Mouse (Mus musculus): ENCODE results near the gene Nhs. TPM values are rescaled to one million over a fixed set of nuclear protein-coding genes. Genes with fewer than 3 reads are reported as not detected.

The Nhs gene
- polyA plus RNA-seq (2014; fragmentation: Nextera tagmentation; extraction: Ambion mirVana) = 3.1 and 4.1 TPM in 2 replicates

GRCm38 (mm10) chrX:162159637-162160611 is at the start of gene Nhs:
TSS of gene Nhs (minus strand) at chrX:162159730.
- no peaks in the 10 kb centered on the region for H3K36me3 ChIP-seq (ENCODE audit: control insufficient read depth, insufficient read depth, low read length)
- peak within 1 kb of the TSS; percentile 49 for H3K4me3 ChIP-seq (ENCODE audit: low read depth, low read length)
- no peaks in the 10 kb centered on the region for H3K4me1 ChIP-seq (ENCODE audit: control insufficient read depth, insufficient read depth, low read length)
- no peaks in the 10 kb centered on the region for H3K9me3 ChIP-seq (ENCODE audit: control insufficient read depth, low read length)
- ATAC-seq (ENCODE audit: insufficient number of reproducible peaks, low FRiP score, low TSS enrichment, low read depth) (peak; percentile 91), DNase-seq (ENCODE audit: low spot score) (peak; percentile 79)
- H3K27ac ChIP-seq (replicated peaks; ENCODE audit: low read depth, low read length) = no peak within 1 kb of the TSS
- peaks cover 27% of the 10 kb centered on the region for H3K27me3 ChIP-seq (ENCODE audit: control insufficient read depth, insufficient read depth, low read length)
- 20% methylated on average over 55 of the region's 61 CpGs for WGBS
- H3K9ac ChIP-seq (ENCODE audit: low read length) = peak within 1 kb of the TSS; percentile 53
- peak within 1 kb of the TSS; percentile 69 for H3K4me2 ChIP-seq (ENCODE audit: low read depth, severe bottlenecking)

- Histone ChIP-seq H3K36me3 (ENCODE audit: control insufficient read depth, insufficient read depth, low read length) (no peaks in the 10 kb centered on the region), H3K4me1 (ENCODE audit: control insufficient read depth, insufficient read depth, low read length) (no peaks in the 10 kb centered on the region), H3K4me2 (ENCODE audit: low read depth, severe bottlenecking) (no peak overlapping the region), H3K9ac (ENCODE audit: low read length) (no peak overlapping the region), H3K27me3 (ENCODE audit: control insufficient read depth, insufficient read depth, low read length) (0 out of 2 replicates have a peak, but pooled peaks cover 4% of the 10 kb centered on the region), H3K9me3 (ENCODE audit: control insufficient read depth, low read length) (no peaks in the 10 kb centered on the region), H3K27ac (replicated peaks; ENCODE audit: low read depth, low read length) (no peak overlapping the region), H3K4me3 (ENCODE audit: low read depth, low read length) (no peak overlapping the region)
- 90% methylated on average over 2 of the region's 2 CpGs for WGBS
- DNase-seq (ENCODE audit: low spot score) (no peak), ATAC-seq (ENCODE audit: insufficient number of reproducible peaks, low FRiP score, low TSS enrichment, low read depth) (no peak)
Observed at GRCm38 (mm10) chrX:162206350-162206884, 46.9 kb upstream of the Nhs start.

DNA sequence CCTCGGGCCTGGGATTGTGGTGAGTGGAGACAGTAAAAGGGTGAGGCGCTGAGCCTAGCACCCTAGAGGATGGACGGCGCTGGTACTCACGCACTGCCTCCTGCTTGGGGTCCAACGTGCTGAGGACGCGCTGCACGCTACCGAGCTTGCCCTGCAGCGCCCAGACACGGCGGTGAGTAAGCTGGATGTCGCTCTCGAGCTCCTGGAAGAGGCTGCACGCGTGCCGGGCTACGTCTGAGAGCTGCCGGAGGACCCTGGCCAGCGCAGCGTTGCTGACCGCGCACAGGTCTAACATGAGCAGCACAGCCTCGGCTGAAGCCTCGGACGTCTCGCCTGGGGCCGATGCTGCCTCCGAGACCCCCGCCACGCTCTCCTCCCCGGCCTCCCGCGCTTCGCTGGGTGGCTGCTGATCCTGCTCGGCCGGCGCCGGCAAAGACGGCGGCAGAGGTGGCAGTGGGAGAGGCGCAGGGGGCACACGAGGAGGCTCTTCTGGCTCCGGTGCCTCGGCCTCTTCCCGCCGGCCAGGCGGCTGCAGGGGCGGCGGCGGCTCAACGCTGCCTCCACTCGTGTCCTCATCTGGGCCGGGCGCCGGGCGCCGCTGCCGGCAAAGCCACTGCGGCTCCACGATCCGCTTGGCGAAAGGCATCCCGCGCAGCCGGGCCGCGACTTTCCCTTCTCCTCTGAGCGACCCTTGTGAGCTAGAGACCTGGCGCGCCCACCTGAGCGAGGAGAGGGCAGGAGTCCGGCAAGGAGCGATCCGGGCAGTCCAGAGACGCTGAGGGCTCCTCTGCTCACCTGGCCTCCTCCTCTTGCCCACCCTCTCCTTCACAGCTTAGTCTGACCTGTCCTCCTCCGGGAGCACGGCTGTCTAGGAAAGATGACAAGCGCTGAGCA is 540 bp downstream of the Nhs start:
- no peak overlapping the region for H3K27ac ChIP-seq (replicated peaks; ENCODE audit: low read depth, low read length)
- peaks cover 27% of the 10 kb centered on the region for H3K27me3 ChIP-seq (ENCODE audit: control insufficient read depth, insufficient read depth, low read length)
- no peaks in the 10 kb centered on the region for H3K36me3 ChIP-seq (ENCODE audit: control insufficient read depth, insufficient read depth, low read length)
- H3K9ac ChIP-seq (ENCODE audit: low read length) = peak overlapping the region; percentile 53
- H3K4me3 ChIP-seq (ENCODE audit: low read depth, low read length) = peak overlapping the region; percentile 49
- peak; percentile 63 for ATAC-seq (ENCODE audit: insufficient number of reproducible peaks, low FRiP score, low TSS enrichment, low read depth)
- peak; percentile 56 for DNase-seq (ENCODE audit: low spot score)
- H3K4me2 ChIP-seq (ENCODE audit: low read depth, severe bottlenecking) = peak overlapping the region; percentile 69
- H3K4me1 ChIP-seq (ENCODE audit: control insufficient read depth, insufficient read depth, low read length) = no peaks in the 10 kb centered on the region
- H3K9me3 ChIP-seq (ENCODE audit: control insufficient read depth, low read length) = no peaks in the 10 kb centered on the region
- 18% methylated on average over 44 of the region's 80 CpGs for WGBS

- peak; percentile 23 for DNase-seq (ENCODE audit: low spot score)
- no peaks in the 10 kb centered on the region for H3K9me3 ChIP-seq (ENCODE audit: control insufficient read depth, low read length)
- peak overlapping the region; percentile 49 for H3K4me3 ChIP-seq (ENCODE audit: low read depth, low read length)
- H3K27ac ChIP-seq (replicated peaks; ENCODE audit: low read depth, low read length) = no peak overlapping the region
- peaks cover 27% of the 10 kb centered on the region for H3K27me3 ChIP-seq (ENCODE audit: control insufficient read depth, insufficient read depth, low read length)
- 51% methylated on average over 5 of the region's 5 CpGs for WGBS
- no peak for ATAC-seq (ENCODE audit: insufficient number of reproducible peaks, low FRiP score, low TSS enrichment, low read depth)
- H3K4me2 ChIP-seq (ENCODE audit: low read depth, severe bottlenecking) = peak overlapping the region; percentile 69
- H3K9ac ChIP-seq (ENCODE audit: low read length) = peak overlapping the region; percentile 53; the same call in 1 of the 2 replicates
- no peaks in the 10 kb centered on the region for H3K4me1 ChIP-seq (ENCODE audit: control insufficient read depth, insufficient read depth, low read length)
- H3K36me3 ChIP-seq (ENCODE audit: control insufficient read depth, insufficient read depth, low read length) = no peaks in the 10 kb centered on the region
Observed at GRCm38 (mm10) chrX:162158142-162158541, 1.4 kb downstream of the Nhs start.

DNA sequence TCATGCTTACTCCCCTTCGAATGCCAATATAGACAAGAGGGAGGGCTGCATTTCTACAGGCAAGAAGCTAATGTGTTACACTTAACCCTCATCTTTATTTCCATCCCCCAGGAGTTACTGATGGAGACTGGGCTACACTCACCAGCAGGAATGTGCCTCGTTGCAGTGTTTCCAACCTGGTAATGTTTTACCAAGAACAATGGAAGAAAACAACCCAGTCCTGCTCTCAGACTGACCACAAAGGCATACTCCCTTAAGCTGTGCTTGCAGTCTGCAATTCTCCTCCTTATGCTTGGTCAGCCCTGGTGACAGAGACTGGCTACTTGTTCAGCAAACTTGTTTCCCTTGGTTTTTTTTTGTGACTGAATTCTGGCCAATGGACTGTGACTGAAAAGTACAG is 21.7 kb downstream of the Nhs start:
- ATAC-seq (ENCODE audit: insufficient number of reproducible peaks, low FRiP score, low TSS enrichment, low read depth) (no peak), DNase-seq (ENCODE audit: low spot score) (no peak)
- Histone ChIP-seq H3K4me2 (ENCODE audit: low read depth, severe bottlenecking) (no peak overlapping the region), H3K27ac (replicated peaks; ENCODE audit: low read depth, low read length) (no peak overlapping the region), H3K27me3 (ENCODE audit: control insufficient read depth, insufficient read depth, low read length) (peaks cover 10% of the 10 kb centered on the region), H3K4me1 (ENCODE audit: control insufficient read depth, insufficient read depth, low read length) (no peaks in the 10 kb centered on the region), H3K9me3 (ENCODE audit: control insufficient read depth, low read length) (no peaks in the 10 kb centered on the region), H3K36me3 (ENCODE audit: control insufficient read depth, insufficient read depth, low read length) (no peaks in the 10 kb centered on the region), H3K4me3 (ENCODE audit: low read depth, low read length) (no peak overlapping the region), H3K9ac (ENCODE audit: low read length) (no peak overlapping the region)
- WGBS = 63% methylated on average over 2 of the region's 2 CpGs

DNA sequence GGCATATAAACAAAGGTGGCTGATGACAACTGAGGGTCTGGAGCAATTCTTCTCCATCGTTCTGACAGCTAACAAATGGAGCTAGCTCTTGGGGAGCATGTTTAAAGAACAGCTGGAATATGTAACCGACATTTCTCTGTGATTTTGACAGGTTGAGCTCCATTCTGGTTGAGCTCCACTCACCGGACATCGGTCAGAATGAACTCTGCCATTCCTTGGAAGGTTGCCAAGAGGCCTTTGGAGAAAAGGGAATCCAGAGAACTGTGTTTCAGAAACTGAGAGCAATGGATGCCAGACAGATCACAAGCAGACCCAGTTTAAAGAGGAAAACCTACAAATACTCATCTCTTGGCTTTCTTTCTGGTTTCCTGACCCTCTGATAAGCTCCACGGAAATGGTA is 46.3 kb downstream of the Nhs start:
- H3K4me1 ChIP-seq (ENCODE audit: control insufficient read depth, insufficient read depth, low read length) = no peaks in the 10 kb centered on the region
- no peak overlapping the region for H3K4me2 ChIP-seq (ENCODE audit: low read depth, severe bottlenecking)

GRCm38 (mm10) chrX:162102802-162103434 is 56.6 kb downstream of the Nhs start:
- H3K36me3 ChIP-seq (ENCODE audit: control insufficient read depth, insufficient read depth, low read length) = no peaks in the 10 kb centered on the region
- WGBS = 34% methylated on average over 3 of the region's 3 CpGs
- no peak overlapping the region for H3K9ac ChIP-seq (ENCODE audit: low read length)
- no peaks in the 10 kb centered on the region for H3K4me1 ChIP-seq (ENCODE audit: control insufficient read depth, insufficient read depth, low read length)
- no peak for DNase-seq (ENCODE audit: low spot score)
- H3K9me3 ChIP-seq (ENCODE audit: control insufficient read depth, low read length) = no peaks in the 10 kb centered on the region
- H3K4me3 ChIP-seq (ENCODE audit: low read depth, low read length) = no peak overlapping the region
- H3K27me3 ChIP-seq (ENCODE audit: control insufficient read depth, insufficient read depth, low read length) = peaks cover 6% of the 10 kb centered on the region; the same call in 1 of the 2 replicates
- no peak overlapping the region for H3K27ac ChIP-seq (replicated peaks; ENCODE audit: low read depth, low read length)
- no peak overlapping the region for H3K4me2 ChIP-seq (ENCODE audit: low read depth, severe bottlenecking)
- ATAC-seq (ENCODE audit: insufficient number of reproducible peaks, low FRiP score, low TSS enrichment, low read depth) = no peak

More for the DNA sequence above, 46.3 kb downstream of the Nhs start:
- DNase-seq (ENCODE audit: low spot score) (no peak), ATAC-seq (ENCODE audit: insufficient number of reproducible peaks, low FRiP score, low TSS enrichment, low read depth) (no peak)
- Histone ChIP-seq H3K4me3 (ENCODE audit: low read depth, low read length) (no peak overlapping the region), H3K9ac (ENCODE audit: low read length) (no peak overlapping the region), H3K27ac (replicated peaks; ENCODE audit: low read depth, low read length) (no peak overlapping the region), H3K27me3 (ENCODE audit: control insufficient read depth, insufficient read depth, low read length) (peaks cover 7% of the 10 kb centered on the region; the same call in 1 of the 2 replicates), H3K9me3 (ENCODE audit: control insufficient read depth, low read length) (no peaks in the 10 kb centered on the region), H3K36me3 (ENCODE audit: control insufficient read depth, insufficient read depth, low read length) (no peaks in the 10 kb centered on the region)
- 79% methylated on average over 5 of the region's 5 CpGs for WGBS
